Mouse (Mus musculus) heart, embryonic 12.5 days (tissue): Measurements from ENCODE around the gene Fndc3a. TPM values are rescaled to one million over a fixed set of nuclear protein-coding genes. Genes with fewer than 3 reads are reported as not detected.

Experiments used
- ATAC-seq: fragments of 200-750 bp; cut with Nextera tagmentation; 2 replicates; pipeline ENCODE4 v1.8.0; 2017; ENCODE audit warnings: moderate TSS enrichment, moderate library complexity; ENCODE audit not compliant: insufficient number of reproducible peaks, low FRiP score
- H3K27ac ChIP-seq: fragments of 300-500 bp; sonication (generic); 2 replicates; pipeline ENCODE4 v1.5.1; 2016; ENCODE audit warnings: mild to moderate bottlenecking, moderate library complexity; ENCODE audit not compliant: poor library complexity, severe bottlenecking
- H3K27me3 ChIP-seq: fragments of 300-500 bp; sonication (generic); replicated peaks from 2 replicates; pipeline ENCODE4 v1.6.1; 2016; ENCODE audit warnings: mild to moderate bottlenecking, moderate library complexity
- H3K36me3 ChIP-seq: fragments of 300-500 bp; sonication (generic); 2 replicates; pipeline ENCODE4 v1.6.1; 2016; ENCODE audit warnings: mild to moderate bottlenecking, moderate library complexity
- H3K4me1 ChIP-seq: fragments of 300-500 bp; sonication (generic); replicated peaks from 2 replicates; pipeline ENCODE4 v1.6.1; 2016; ENCODE audit warnings: mild to moderate bottlenecking
- H3K4me2 ChIP-seq: fragments of 300-500 bp; sonication (generic); 2 replicates; pipeline ENCODE4 v1.6.1; 2016; ENCODE audit warnings: mild to moderate bottlenecking, moderate library complexity
- H3K4me3 ChIP-seq: fragments of 300-500 bp; sonication (generic); 2 replicates; pipeline ENCODE4 v1.5.1; 2016; ENCODE audit warnings: mild to moderate bottlenecking
- H3K9ac ChIP-seq: fragments of 300-500 bp; sonication (generic); 2 replicates; pipeline ENCODE4 v1.6.1; 2016; ENCODE audit warnings: mild to moderate bottlenecking, moderate library complexity
- H3K9me3 ChIP-seq: fragments of 300-500 bp; sonication (generic); replicated peaks from 2 replicates; pipeline ENCODE4 v1.6.1; 2016; ENCODE audit warnings: mild to moderate bottlenecking, moderate library complexity
- WGBS: fragments of 180-500 bp; shearing (Covaris S2); methylation state at CpG from one replicate; pipeline ENCODE4 v1.1.7; 2016; 5-methylcytosine and 5-hydroxymethylcytosine counted together
- polyA plus RNA-seq: library from polyadenylated mRNA; unstranded; fragments of >200 nt; fragmentation: Nextera tagmentation; extraction: Ambion mirVana; gene quantifications from 2 replicates; pipeline ENCODE4 v1.2.1, GENCODE M21; 2016

Gene Fndc3a
- polyA plus RNA-seq, 1 experiment from 2014 or later, result 21.6 TPM

GRCm38 (mm10) chr14:72671911-72672310 is 37.9 kb downstream of the Fndc3a start:
- no peak overlapping the region for H3K4me3 ChIP-seq
- H3K9me3 ChIP-seq, result no peaks in the 10 kb centered on the region
- no peak overlapping the region for H3K4me2 ChIP-seq
- peaks cover 3% of the 10 kb centered on the region; the same call in 1 of the 2 replicates for H3K36me3 ChIP-seq
- 95% methylated on average over 3 of the region's 3 CpGs for WGBS
- no peaks in the 10 kb centered on the region for H3K4me1 ChIP-seq
- H3K27me3 ChIP-seq, result no peaks in the 10 kb centered on the region
- no peak overlapping the region for H3K27ac ChIP-seq
- no peak overlapping the region for H3K9ac ChIP-seq
- ATAC-seq, result no peak

DNA sequence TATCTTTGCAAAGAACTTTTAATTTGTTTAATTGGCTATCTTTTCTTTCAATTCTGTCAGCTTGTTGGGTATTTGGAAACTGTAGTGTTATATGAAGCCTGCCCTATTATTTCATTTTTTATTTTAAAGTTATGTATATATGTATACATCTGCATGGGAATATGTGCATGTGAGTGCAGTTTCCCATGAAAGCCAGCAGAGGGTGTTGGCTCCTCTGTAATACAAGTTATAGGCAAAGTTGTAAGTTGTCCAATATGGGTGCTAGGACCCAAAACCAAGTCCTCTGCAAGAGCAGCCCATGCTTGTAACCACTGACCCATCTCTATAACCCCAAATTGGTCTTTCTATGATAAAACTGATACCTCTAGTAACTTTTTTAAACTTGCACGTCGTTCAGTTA is 38.8 kb downstream of the Fndc3a start:
- H3K27me3 ChIP-seq, result no peaks in the 10 kb centered on the region
- no peak overlapping the region for H3K27ac ChIP-seq
- H3K4me1 ChIP-seq, result no peaks in the 10 kb centered on the region
- peaks cover 3% of the 10 kb centered on the region; the same call in 1 of the 2 replicates for H3K36me3 ChIP-seq
- H3K9ac ChIP-seq, result no peak overlapping the region
- H3K4me2 ChIP-seq, result no peak overlapping the region
- 86% methylated on average over 2 of the region's 2 CpGs for WGBS
- H3K9me3 ChIP-seq, result no peaks in the 10 kb centered on the region
- no peak for ATAC-seq
- H3K4me3 ChIP-seq, result no peak overlapping the region

GRCm38 (mm10) chr14:72649268-72649667 is 60.5 kb downstream of the Fndc3a start:
- H3K9ac ChIP-seq, result no peak overlapping the region
- H3K4me3 ChIP-seq, result no peak overlapping the region
- no peak overlapping the region for H3K27ac ChIP-seq
- ATAC-seq, result no peak
- no peaks in the 10 kb centered on the region for H3K4me1 ChIP-seq
- no peaks in the 10 kb centered on the region for H3K9me3 ChIP-seq
- peaks cover 5% of the 10 kb centered on the region for H3K36me3 ChIP-seq
- H3K27me3 ChIP-seq, result no peaks in the 10 kb centered on the region
- no peak overlapping the region for H3K4me2 ChIP-seq

DNA sequence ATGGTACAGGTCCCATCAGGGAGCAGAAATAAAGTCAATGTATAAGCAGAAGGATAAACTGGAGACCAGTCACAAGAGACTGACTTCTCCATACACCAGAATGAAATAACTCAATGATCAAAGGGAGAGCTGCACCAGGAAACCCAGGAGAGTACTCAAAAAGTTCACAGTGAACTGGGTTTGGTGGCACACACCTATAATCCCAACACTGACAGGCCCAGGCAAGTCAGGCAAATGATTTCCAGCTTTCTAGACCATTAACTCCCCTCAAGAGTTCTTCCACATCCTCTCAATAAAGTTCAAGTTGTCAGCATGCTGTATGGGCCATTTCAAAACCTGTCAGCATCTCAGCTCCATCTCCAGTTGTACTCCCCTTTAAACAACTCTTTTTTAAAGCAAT is 64.3 kb downstream of the Fndc3a start:
- no peak for ATAC-seq
- Histone ChIP-seq H3K36me3 (peaks cover 12% of the 10 kb centered on the region), H3K27ac (no peak overlapping the region), H3K4me1 (no peaks in the 10 kb centered on the region), H3K4me3 (no peak overlapping the region), H3K27me3 (no peaks in the 10 kb centered on the region), H3K9ac (no peak overlapping the region), H3K9me3 (no peaks in the 10 kb centered on the region), H3K4me2 (no peak overlapping the region)

- no peak for ATAC-seq
- Histone ChIP-seq H3K4me2 (no peak overlapping the region), H3K27ac (no peak overlapping the region), H3K27me3 (no peaks in the 10 kb centered on the region), H3K9ac (no peak overlapping the region), H3K4me1 (no peaks in the 10 kb centered on the region), H3K4me3 (no peak overlapping the region), H3K9me3 (no peaks in the 10 kb centered on the region), H3K36me3 (peaks cover 11% of the 10 kb centered on the region)
- WGBS, result 100% methylated on average over 1 of the region's 1 CpGs
Observed at GRCm38 (mm10) chr14:72644620-72645019, 65.2 kb downstream of the Fndc3a start.

DNA sequence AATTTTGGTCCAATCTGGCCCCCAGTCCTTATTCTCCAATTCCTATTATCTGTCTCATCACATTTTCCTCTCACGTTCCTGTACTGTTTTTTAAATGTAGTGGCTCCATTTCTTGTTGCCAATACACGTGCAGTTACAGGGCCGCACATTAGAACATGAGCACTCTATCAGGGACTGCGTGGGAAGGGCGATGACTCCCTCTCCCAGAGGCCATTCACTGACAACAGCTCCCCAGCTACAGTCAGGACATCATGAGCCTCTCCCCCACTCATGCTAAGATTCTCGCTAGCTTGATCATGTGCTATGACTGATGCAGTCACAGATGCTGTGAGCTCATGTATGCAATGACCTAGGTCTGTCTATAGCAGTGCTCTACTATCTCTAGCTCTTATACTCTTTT is 71.3 kb downstream of the Fndc3a start:
- H3K9me3 ChIP-seq, result no peaks in the 10 kb centered on the region
- H3K36me3 ChIP-seq, result peaks cover 12% of the 10 kb centered on the region
- H3K27me3 ChIP-seq, result no peaks in the 10 kb centered on the region
- H3K4me1 ChIP-seq, result no peaks in the 10 kb centered on the region
- H3K27ac ChIP-seq, result no peak overlapping the region
- H3K4me2 ChIP-seq, result no peak overlapping the region
- no peak overlapping the region for H3K4me3 ChIP-seq
- WGBS, result 91% methylated on average over 6 of the region's 6 CpGs
- H3K9ac ChIP-seq, result no peak overlapping the region
- no peak for ATAC-seq

GRCm38 (mm10) chr14:72633571-72633970 is 76.2 kb downstream of the Fndc3a start:
- H3K9me3 ChIP-seq, result no peaks in the 10 kb centered on the region
- H3K27me3 ChIP-seq, result no peaks in the 10 kb centered on the region
- H3K4me3 ChIP-seq, result no peak overlapping the region
- H3K4me2 ChIP-seq, result no peak overlapping the region
- peaks cover 4% of the 10 kb centered on the region; the same call in 1 of the 2 replicates for H3K36me3 ChIP-seq
- H3K9ac ChIP-seq, result no peak overlapping the region
- 76% methylated on average over 2 of the region's 2 CpGs for WGBS
- H3K4me1 ChIP-seq, result peaks cover 2% of the 10 kb centered on the region; the same call in 1 of the 2 replicates
- no peak overlapping the region for H3K27ac ChIP-seq
- no peak for ATAC-seq

GRCm38 (mm10) chr14:72625411-72625810 is 84.4 kb downstream of the Fndc3a start:
- Histone ChIP-seq H3K36me3 (peaks cover 15% of the 10 kb centered on the region; the same call in 1 of the 2 replicates), H3K27me3 (no peaks in the 10 kb centered on the region), H3K27ac (no peak overlapping the region), H3K9me3 (0 out of 2 replicates have a peak, but pooled peaks cover 8% of the 10 kb centered on the region), H3K4me1 (peaks cover 2% of the 10 kb centered on the region; the same call in 1 of the 2 replicates), H3K4me3 (no peak overlapping the region), H3K9ac (no peak overlapping the region), H3K4me2 (no peak overlapping the region)
- no peak for ATAC-seq

- Histone ChIP-seq H3K4me1 (peaks cover 12% of the 10 kb centered on the region), H3K27me3 (no peaks in the 10 kb centered on the region), H3K9me3 (no peaks in the 10 kb centered on the region), H3K4me3 (no peak overlapping the region), H3K27ac (no peak overlapping the region), H3K4me2 (no peak overlapping the region), H3K9ac (no peak overlapping the region), H3K36me3 (no peaks in the 10 kb centered on the region)
- ATAC-seq, result no peak
- 79% methylated on average over 3 of the region's 3 CpGs for WGBS
Observed at GRCm38 (mm10) chr14:72604077-72604476, 105.7 kb downstream of the Fndc3a start.

- Histone ChIP-seq H3K36me3 (no peaks in the 10 kb centered on the region), H3K27ac (peak overlapping the region; percentile 91), H3K4me3 (peak overlapping the region; percentile 65), H3K4me2 (peak overlapping the region; percentile 62), H3K27me3 (no peaks in the 10 kb centered on the region), H3K9ac (peak overlapping the region; percentile 79), H3K4me1 (peaks cover 12% of the 10 kb centered on the region), H3K9me3 (no peaks in the 10 kb centered on the region)
- no peak for ATAC-seq
- WGBS, result 2% methylated on average over 8 of the region's 8 CpGs
Observed at GRCm38 (mm10) chr14:72603194-72603521, 106.6 kb downstream of the Fndc3a start.

DNA sequence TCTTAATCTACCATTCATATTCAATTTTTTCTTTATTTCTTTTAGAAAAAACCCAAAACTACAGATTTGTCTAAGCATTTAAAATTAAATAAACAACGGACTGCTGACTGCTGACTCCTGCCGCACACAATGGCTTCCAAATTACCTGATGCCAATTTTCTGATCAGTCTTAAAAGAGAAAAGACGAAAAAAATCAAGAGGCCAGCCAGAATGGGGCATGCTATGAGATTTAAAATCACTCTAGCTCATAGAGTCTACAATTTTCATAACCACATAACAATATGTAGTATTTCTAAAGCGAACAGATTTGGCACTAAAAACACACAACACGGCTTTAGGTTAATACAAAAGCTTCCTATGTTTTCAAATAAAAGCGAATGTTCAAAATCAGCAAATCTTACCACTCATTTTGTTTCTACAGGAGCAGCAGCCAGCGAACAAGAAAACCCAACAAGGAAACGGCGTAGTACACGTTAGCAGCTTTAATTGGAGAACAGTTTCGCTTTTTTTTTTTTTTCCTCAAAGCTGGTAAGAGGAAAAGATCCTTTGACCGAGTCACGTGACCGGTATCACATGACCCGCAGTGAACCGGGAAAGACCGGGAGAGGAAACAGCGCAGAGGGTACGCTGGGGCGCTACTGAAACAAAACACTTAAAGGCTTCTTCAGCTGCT is 107.1 kb downstream of the Fndc3a start:
- peaks cover 2% of the 10 kb centered on the region; the same call in 1 of the 2 replicates for H3K36me3 ChIP-seq
- no peaks in the 10 kb centered on the region for H3K27me3 ChIP-seq
- peak overlapping the region; percentile 62 for H3K4me2 ChIP-seq
- H3K9ac ChIP-seq, result peak overlapping the region; percentile 79
- 6% methylated on average over 20 of the region's 20 CpGs for WGBS
- H3K4me3 ChIP-seq, result peak overlapping the region; percentile 65
- ATAC-seq, result peak; percentile 88
- peaks cover 12% of the 10 kb centered on the region for H3K4me1 ChIP-seq
- H3K9me3 ChIP-seq, result no peaks in the 10 kb centered on the region
- peak overlapping the region; percentile 91 for H3K27ac ChIP-seq
